Mouse (Mus musculus) neutrophil, adult 83 days (primary cell): Measurements from ENCODE around the gene Rreb1. TPM values are rescaled to one million over a fixed set of nuclear protein-coding genes. Genes with fewer than 3 reads are reported as not detected.

Experiments used
- total RNA-seq, 2 experiments: library from RNA; stranded (reverse); gene quantifications; one replicate each; pipeline ENCODE4 v1.2.4; 2023

Gene Rreb1
- total RNA-seq = 10 to 100 TPM; 59.0 to 69.1 TPM

DNA sequence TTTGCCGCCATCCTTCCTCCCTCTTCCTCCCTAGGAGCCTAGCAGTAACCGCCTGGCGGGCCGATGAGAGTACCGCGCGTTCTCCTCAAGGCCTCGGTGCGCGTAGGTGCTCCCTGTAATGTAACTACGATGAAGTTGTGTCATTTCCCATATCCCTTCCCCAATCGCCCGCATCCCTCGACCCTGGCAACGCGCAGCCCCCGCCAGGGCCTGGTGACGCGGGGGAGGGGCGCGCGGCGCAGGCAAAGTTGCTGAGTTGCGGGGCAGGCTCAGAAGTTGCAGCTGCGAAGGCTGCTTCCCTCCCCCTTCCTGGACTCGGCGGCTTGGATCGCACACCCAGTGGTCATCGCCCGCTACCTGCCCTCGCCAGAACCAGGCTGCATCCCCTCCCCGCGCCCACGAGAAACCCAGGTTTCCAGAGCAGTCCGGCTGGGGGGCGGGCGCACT is at the start of gene Rreb1:
Gene Rreb1 (plus strand): TSS at position 254 of the 447 bp plus-strand sequence.

DNA sequence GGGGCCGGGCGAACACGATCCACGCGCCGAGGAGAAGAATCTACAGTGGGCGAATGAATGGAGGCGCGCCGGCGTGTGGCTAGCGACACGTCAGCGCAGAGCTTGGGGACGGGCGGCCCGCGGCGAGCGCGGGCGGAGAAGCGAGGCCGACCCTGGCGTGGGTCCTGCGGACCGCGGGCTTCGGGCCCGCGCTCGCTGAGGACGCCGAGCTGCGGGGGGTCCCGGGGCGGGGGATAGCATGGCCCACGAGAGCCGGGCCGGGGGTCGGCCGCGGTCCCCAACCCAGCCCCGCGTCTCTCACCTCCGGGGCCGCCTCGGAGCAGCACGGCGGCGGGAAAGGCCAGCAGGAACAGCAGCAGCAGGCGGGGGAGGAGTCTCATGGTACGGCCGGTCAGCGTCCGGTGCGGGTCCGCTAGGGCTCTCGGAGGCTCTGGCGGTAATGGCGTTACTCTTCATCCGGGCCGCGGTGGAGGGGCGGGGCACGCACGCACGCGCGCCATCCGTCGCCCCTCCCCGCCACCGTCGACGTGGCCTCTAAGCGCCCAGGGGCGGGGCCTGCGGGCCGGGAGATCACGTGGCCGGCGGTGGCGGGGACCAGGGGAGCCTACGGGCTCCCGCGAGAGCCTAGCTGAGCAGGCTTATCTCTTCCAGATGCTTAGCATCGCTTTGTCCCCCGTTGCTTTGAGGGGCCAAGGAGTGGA is 215.7 kb downstream of the Rreb1 start, which contains the start of gene Ssr1:
Gene Ssr1 (minus strand): TSS at position 514 of the 701 bp plus-strand sequence.

Other genes starting within 250 kb of the Rreb1 start
- 10 to 100 TPM; 85.0 to 87.5 TPM for gene Ssr1, start 215.8 kb downstream of the Rreb1 start, total RNA-seq